Mouse (Mus musculus): Measurements from ENCODE around the gene Josd1. TPM values are rescaled to one million over a fixed set of nuclear protein-coding genes. Genes with fewer than 3 reads are reported as not detected.

Gene Josd1
- total and polyA plus RNA-seq, 3 experiments, result 30.1 to 48.3 (median 34.9) TPM

DNA sequence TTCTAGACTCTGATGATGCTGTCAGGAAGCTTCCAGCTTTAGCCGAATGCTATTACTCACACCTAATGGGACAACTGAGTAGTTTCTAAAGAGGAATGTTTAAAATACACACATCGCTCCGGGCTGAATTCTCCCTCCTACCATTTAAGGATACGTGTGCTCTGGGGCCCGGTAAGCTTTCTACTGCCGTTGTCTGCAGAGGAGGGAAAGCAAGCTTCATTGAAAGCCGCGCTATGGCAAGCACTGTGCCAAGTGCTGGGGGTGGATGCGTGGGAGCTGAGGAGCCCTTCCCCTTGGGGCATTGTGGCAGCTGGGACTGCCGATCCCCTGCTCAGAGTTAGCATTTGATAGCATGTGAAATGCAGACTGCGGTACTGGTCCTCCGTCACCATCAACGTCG lies 31.3 kb downstream of the Josd1 start:
- in situ Hi-C loops (cut with MboI; ENCODE audit: low pct_ligation_motif_present, low pct_unique_long_range_greater_than_20kb, low sequenced_read_pairs), result no loop called here
- Histone ChIP-seq H3K79me2 (replicated peaks; ENCODE audit: control insufficient read depth, extremely low read depth, insufficient read depth, poor library complexity, severe bottlenecking) (no peaks in the 10 kb centered on the region), H3K4me3 (replicated peaks in 1 of 3; ENCODE audit: low read depth in 2 of 3, low read length in 2 of 3, poor library complexity in 1 of 3) (no peak overlapping the region), H3K4me2 (ENCODE audit: insufficient read depth, low read depth, poor library complexity, severe bottlenecking) (no peak overlapping the region), H3K4me1 (ENCODE audit: control insufficient read depth in 1 of 2, insufficient read depth in 2 of 2) (peaks cover 3 to 11% of the 10 kb centered on the region in 2 experiments; a peak in 3 of 4 replicates), H3K36me3 (replicated peaks in 1 of 2; ENCODE audit: control insufficient read depth in 1 of 2, insufficient read depth in 1 of 2, low read length in 1 of 2) (no peaks in the 10 kb centered on the region), H3K9ac (ENCODE audit: insufficient read depth, low read depth) (no peak overlapping the region), H3K27me3 (replicated peaks) (no peaks in the 10 kb centered on the region), H3K27ac (ENCODE audit: insufficient read depth, low read depth) (no peak overlapping the region), H3K9me3 (replicated peaks; ENCODE audit: low read length) (peaks cover 2% of the 10 kb centered on the region)
- no peak for TF ChIP-seq ZKSCAN1 (IDR thresholded peaks at IDR 0.05; ENCODE audit: borderline replicate concordance, low read depth, low read length)
- no peak for TF ChIP-seq NRF1 (IDR thresholded peaks at IDR 0.05; ENCODE audit: low read depth, low read length)
- TF ChIP-seq MAX (IDR thresholded peaks at IDR 0.05; ENCODE audit: low read length), result no peak
- TF ChIP-seq EP300 (IDR thresholded peaks at IDR 0.05; ENCODE audit: low read length), result no peak
- no peak for TF ChIP-seq TCF12 (IDR thresholded peaks at IDR 0.05; ENCODE audit: low read depth, low read length)
- no peak for TF ChIP-seq IRF4 (IDR thresholded peaks at IDR 0.05; ENCODE audit: low read depth, low read length)
- no peak for TF ChIP-seq RAD21 (IDR thresholded peaks at IDR 0.05; ENCODE audit: low read depth, low read length)
- no peak for TF ChIP-seq CHD1 (IDR thresholded peaks at IDR 0.05; ENCODE audit: low read depth, low read length)
- no peak for TF ChIP-seq CHD2 (IDR thresholded peaks at IDR 0.05; ENCODE audit: low read length)
- TF ChIP-seq MYC (IDR thresholded peaks at IDR 0.05; ENCODE audit: low read depth, low read length), result no peak
- TF ChIP-seq GABPA (IDR thresholded peaks at IDR 0.05; ENCODE audit: insufficient replicate concordance, low read depth, low read length), result no peak
- no peak for TF ChIP-seq JUN (IDR thresholded peaks at IDR 0.05; ENCODE audit: insufficient read depth, low read depth, low read length)
- TF ChIP-seq BHLHE40 (IDR thresholded peaks at IDR 0.05; ENCODE audit: low read depth, low read length), result no peak
- no peak for TF ChIP-seq SMC3 (IDR thresholded peaks at IDR 0.05; ENCODE audit: low read depth, low read length)
- no peak for TF ChIP-seq ELF1 (IDR thresholded peaks at IDR 0.05; ENCODE audit: low read depth, low read length)
- dilution Hi-C loops (cut with MboI; ENCODE audit: extremely low pct_ligation_motif_present, extremely low pct_unique_long_range_greater_than_20kb, low sequenced_read_pairs), result no loop called here
- DNase-seq (ENCODE audit: extremely low read depth), result no peak

DNA sequence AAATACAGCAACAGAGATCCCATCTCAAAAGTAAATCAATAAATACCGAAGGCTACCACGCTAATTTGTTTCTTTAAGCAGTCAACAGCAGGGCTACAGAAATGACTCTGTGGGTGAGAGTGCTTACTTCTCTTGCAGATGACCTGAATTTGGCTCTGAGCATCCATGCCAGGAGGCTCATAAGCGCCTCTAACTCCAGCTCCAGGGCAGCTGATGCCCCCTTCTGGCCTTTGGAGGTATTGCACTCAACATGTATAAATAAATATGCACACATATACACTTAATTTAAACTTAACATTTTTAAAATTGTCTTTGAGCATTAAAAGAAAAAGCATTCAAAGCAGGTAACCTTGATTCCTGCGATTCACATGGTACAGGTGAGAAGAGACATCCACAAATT lies 36.2 kb downstream of the Josd1 start:
- no peak overlapping the region for H3K9ac ChIP-seq (ENCODE audit: insufficient read depth, low read depth)
- no peaks in the 10 kb centered on the region for H3K9me3 ChIP-seq (replicated peaks; ENCODE audit: low read length)
- TF ChIP-seq CTCF (conservative IDR thresholded peaks at IDR 0.05 in 1 of 2, IDR thresholded peaks at IDR 0.05 in 1 of 2; ENCODE audit: low read depth in 2 of 2, low read length in 2 of 2) (peak; percentile 60 to 63), UBTF (IDR thresholded peaks at IDR 0.05; ENCODE audit: low read depth, low read length) (no peak), POLR2A (IDR thresholded peaks at IDR 0.05; ENCODE audit: low read depth, low read length) (no peak), RAD21 (IDR thresholded peaks at IDR 0.05; ENCODE audit: low read depth, low read length) (peak; percentile 46), ZC3H11A (IDR thresholded peaks at IDR 0.05; ENCODE audit: low read depth, low read length) (no peak), TBP (conservative IDR thresholded peaks at IDR 0.05; ENCODE audit: low read depth, low read length) (no peak), USF2 (conservative IDR thresholded peaks at IDR 0.05; ENCODE audit: low read depth, low read length) (no peak), SMC3 (IDR thresholded peaks at IDR 0.05; ENCODE audit: low read depth, low read length) (peak; percentile 39; the same call in 1 of the 2 replicates), ELF1 (IDR thresholded peaks at IDR 0.05; ENCODE audit: low read depth, low read length) (no peak), E2F4 (IDR thresholded peaks at IDR 0.05; ENCODE audit: insufficient replicate concordance, low read depth, low read length) (no peak), BHLHE40 (IDR thresholded peaks at IDR 0.05; ENCODE audit: low read depth, low read length) (no peak), ETS1 (conservative IDR thresholded peaks at IDR 0.05; ENCODE audit: low read depth, low read length) (no peak), USF1 (IDR thresholded peaks at IDR 0.05; ENCODE audit: low read depth, low read length) (no peak), PAX5 (IDR thresholded peaks at IDR 0.05; ENCODE audit: low read length) (no peak), ZKSCAN1 (IDR thresholded peaks at IDR 0.05; ENCODE audit: borderline replicate concordance, low read depth, low read length) (no peak), MAZ (IDR thresholded peaks at IDR 0.05; ENCODE audit: low read depth, low read length) (no peak), HCFC1 (IDR thresholded peaks at IDR 0.05; ENCODE audit: low read depth, low read length) (no peak), JUN (IDR thresholded peaks at IDR 0.05; ENCODE audit: insufficient read depth, low read depth, low read length) (no peak), MEF2A (IDR thresholded peaks at IDR 0.05; ENCODE audit: borderline replicate concordance, low read depth, low read length) (no peak), ZNF384 (IDR thresholded peaks at IDR 0.05; ENCODE audit: low read depth, low read length) (no peak), GABPA (IDR thresholded peaks at IDR 0.05; ENCODE audit: insufficient replicate concordance, low read depth, low read length) (no peak), CHD1 (IDR thresholded peaks at IDR 0.05; ENCODE audit: low read depth, low read length) (no peak), JUND (conservative IDR thresholded peaks at IDR 0.05; ENCODE audit: low read depth, low read length) (no peak)
- H3K4me3 ChIP-seq (replicated peaks in 1 of 3; ENCODE audit: low read depth in 2 of 3, low read length in 2 of 3, poor library complexity in 1 of 3), result no peak overlapping the region
- no peaks in the 10 kb centered on the region for H3K79me2 ChIP-seq (replicated peaks; ENCODE audit: control insufficient read depth, extremely low read depth, insufficient read depth, poor library complexity, severe bottlenecking)
- dilution Hi-C loops (cut with MboI; ENCODE audit: extremely low pct_ligation_motif_present, extremely low pct_unique_long_range_greater_than_20kb, low sequenced_read_pairs) (no loop called here), in situ Hi-C loops (cut with MboI; ENCODE audit: low pct_ligation_motif_present, low pct_unique_long_range_greater_than_20kb, low sequenced_read_pairs) (no loop called here)
- no peak overlapping the region for H3K27ac ChIP-seq (ENCODE audit: insufficient read depth, low read depth)
- H3K27me3 ChIP-seq (replicated peaks), result no peaks in the 10 kb centered on the region
- H3K36me3 ChIP-seq (replicated peaks in 1 of 2; ENCODE audit: control insufficient read depth in 1 of 2, insufficient read depth in 1 of 2, low read length in 1 of 2), result no peaks in the 10 kb centered on the region
- H3K4me1 ChIP-seq (ENCODE audit: control insufficient read depth in 1 of 2, insufficient read depth in 2 of 2), result peaks cover 0 to 3% of the 10 kb centered on the region in 2 experiments; a peak in 1 of 4 replicates
- no peak overlapping the region for H3K4me2 ChIP-seq (ENCODE audit: insufficient read depth, low read depth, poor library complexity, severe bottlenecking)
- no peak for DNase-seq (ENCODE audit: extremely low read depth)

Data from CH12.LX (cell line).